Mouse (Mus musculus): ENCODE results near the gene Card14.
A peak's percentile ranks its signal among the peaks of the same experiment; 100 is the strongest.

Card14 gene

DNA sequence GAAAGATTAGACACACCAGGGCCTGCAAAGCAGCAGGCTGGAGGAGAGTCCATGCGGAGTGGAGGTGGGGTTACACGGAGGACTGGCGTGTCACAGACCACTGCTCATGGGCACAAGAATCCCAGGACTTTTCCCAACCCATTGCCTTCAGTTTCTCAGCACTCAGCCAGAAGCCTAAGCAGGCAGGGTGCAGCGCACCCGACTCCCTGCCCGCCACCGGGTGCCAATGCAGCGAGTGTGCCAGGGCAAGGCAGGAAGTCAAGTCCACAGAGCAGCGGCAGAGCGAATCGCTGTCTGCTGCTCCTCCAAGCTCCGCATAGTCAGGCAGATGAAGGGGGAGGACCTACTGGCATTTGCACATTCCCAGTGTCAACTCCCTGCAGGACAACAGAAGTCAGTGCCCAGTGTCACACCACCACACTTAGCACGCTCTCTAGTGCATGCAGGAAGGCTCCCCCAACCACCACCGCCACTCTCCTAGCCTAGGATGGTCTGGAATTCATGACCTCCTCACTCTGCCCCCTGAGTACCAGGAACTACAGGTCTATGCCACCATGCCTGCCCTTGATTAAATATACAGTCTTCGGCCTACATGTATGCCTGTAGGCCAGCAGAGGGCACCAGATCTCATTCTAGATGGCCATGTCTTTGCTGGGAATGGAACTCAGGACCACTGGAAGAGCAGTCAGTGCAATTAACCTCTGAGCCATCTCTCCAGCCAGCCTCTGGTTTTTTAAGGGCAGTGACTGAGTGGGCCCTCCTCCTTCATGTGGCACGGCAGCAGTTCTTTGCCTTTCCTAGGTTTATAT lies 2.5 kb upstream of the Card14 start:
- peak; percentile 73 for DNase-seq

DNA sequence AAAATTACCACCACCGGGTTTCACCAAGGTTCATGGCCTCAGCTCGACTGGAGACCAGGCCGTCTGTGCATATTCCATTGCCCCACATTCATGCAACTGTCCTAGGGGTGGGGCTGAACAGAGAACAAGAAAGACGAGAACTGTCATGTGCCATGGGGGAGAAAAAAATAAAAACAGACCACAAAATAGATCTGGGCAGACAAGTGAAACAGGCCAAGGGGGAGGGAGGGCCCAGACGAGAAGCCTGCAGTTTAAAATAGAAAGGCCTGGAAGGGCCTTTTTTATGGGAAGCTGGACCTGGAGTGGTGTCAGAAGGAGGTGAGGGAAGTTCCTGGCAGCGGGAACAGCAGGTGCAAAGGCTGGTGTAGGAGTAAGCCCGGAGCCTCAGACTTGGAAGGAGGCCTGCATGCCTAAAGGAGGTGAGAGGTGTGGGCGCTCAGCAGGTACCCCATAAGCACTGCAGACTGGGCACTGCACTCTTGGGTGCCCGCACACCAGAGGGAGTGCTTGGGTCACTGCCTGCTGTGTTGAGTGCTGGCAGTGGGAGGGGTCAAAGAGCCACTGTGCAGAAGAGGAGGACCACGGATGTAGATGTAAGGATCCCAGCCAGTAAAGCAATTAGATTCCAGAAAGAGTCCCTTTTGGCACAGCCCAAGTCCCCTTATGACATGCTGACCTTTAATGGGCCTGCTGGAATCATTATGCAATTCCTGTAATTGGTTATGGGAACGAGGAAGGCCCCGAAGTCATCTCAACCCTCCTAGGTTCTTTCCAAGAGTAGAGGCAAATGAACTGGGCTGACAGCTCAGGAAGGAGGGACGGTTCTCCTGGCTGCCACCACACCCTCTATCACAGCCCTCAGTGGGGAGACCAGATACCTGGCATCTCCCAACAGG lies 558 bp upstream of the Card14 start:
- peak; percentile 28 for DNase-seq

DNA sequence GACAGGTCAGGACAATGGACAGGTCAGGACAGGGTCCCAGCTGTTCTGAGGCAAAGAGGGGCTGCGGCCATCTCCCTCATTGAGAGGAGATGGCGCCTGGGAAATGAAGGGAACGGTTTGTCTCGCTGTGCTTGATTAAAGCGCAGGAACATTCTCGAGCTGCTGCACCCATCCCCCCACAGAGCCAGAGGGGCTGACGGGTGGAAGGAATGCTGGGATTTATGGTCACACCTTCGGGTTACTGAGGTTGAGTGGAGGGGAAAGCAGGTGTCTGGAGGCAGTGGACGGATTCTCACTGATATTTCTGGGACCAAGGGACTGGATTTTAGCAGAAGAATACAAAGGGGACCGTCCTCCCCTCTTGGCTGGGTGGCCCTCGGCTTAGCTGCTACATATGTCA lies 348 bp downstream of the Card14 start:
- DNase-seq: peak; percentile 41

DNA sequence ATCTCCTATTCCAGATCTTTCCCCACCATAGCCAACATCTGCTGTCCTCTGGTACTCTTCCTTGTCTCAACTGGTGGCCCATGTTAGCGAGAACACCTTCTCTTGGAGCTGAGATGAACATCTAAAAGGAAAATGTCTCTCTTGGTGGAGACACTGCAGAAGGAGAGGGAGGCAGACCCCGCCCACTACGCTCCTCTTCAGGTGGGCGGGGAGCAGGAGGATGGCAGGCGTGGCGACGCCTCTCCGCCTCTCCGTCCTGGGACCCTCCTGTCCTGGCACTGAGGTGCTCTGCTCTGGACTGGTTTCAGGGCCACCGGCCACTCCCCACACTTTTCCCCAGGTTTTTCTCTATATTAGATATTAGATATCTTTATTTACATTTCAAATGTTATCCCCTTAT lies 3.1 kb downstream of the Card14 start:
- no peak for DNase-seq

DNA sequence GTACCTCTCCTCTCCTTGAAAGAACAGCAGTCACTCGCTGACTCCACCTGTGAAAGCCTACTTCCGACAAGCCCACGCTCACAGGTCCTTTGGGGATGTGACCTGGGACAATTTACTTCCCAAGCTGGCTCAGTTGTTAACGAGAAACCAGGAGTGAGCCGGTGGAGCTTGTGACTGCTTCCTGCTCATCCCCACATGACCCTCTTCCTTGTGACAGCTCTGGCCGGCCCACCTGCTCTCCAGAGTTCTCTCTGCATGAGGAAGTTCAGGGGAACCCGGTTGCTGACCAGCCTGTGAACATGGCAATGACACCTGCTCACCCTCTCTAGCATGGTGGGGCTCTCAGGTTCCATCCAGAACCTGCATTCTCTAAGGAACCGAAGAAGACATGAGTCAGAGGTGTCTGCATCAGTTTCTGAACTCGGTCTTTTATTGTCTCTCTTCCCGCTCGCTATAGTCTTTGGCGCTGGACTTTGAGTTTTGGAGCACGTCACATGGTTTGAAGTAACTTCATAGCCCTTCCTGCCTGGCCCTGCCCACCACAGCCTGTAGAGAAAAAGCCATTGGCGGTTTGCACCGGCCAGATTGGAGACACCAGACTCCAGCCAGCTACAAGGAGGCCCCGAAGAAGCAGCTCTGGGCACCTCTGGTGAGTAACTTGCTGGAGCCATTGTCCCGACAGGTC lies 6.8 kb downstream of the Card14 start:
- DNase-seq: no peak

DNA sequence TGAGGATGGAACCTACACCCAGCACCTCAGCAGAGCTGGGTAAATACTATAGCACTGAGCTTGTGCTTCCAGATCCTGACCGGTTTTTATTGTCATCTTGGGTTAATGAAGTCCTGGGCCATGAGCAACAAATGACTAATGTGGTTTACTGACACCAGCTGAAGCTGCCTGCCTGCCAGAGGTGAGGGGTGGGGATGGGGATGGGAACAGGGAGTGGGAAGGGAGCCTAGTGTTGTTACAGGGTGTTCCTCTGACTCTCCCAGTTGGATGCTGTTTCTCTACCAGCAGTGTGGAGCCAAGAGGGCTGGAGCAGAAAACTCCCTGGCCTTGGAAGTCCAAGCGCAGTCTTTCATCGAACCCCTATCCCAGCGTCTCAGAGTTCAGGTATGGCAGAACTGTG lies 9.2 kb downstream of the Card14 start:
- no peak for DNase-seq

DNA sequence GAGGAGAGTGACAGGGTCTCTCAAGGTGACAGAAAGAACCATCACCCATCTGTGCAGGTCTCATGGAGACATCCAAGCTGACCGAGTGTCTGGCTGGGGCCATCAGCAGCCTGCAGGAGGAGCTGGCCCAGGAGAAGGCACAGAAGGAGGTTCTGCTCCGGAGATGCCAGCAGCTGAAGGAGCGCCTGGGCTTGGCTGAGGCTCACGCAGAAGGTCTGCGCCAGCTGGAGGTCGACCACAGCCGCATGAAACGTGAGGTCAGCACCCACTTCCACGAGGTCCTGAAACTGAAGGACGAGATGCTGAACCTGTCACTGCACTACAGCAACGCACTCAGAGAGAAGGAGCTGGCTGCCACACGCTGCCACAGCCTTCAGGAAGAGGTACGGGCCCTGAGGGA lies 15.0 kb downstream of the Card14 start:
- no peak for DNase-seq

DNA sequence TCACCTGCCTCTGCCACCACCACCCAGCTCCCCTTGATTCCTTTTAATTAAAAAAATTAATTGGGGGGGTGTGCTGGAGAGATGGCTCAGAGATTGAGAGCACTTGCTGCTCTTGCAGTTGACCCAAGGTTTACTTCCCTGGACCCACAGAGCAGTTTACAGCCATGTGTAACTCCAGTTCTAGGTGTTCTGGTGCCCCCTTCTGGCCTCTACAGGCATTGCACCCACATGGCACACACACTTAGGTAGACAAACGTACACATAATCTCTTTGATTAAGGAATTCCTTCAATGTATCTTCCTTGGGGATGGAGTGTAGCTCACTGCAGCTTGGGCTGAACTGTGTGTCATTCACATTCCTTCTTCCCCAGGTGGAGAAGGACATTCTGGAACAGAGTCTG lies 17.5 kb downstream of the Card14 start:
- DNase-seq: no peak

DNA sequence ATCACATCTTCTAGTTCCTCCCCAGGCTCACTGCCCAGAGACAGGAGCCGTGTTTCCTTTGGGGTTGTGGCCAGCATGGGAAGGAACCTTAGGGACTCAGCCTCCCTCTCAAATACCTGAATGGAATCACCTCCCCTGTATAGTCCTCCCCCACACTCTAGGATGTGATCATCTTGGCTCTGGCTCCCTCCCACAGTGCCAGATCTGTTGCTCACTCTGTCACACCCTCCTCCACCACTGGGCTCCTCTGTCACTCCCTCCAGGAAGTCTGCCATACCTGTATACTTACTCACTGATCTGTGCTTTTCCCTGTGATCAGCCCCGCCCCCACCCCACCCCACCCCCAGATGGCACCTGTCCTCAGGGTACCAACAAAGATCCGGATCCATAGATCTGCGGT lies 23.0 kb downstream of the Card14 start:
- DNase-seq: no peak

DNA sequence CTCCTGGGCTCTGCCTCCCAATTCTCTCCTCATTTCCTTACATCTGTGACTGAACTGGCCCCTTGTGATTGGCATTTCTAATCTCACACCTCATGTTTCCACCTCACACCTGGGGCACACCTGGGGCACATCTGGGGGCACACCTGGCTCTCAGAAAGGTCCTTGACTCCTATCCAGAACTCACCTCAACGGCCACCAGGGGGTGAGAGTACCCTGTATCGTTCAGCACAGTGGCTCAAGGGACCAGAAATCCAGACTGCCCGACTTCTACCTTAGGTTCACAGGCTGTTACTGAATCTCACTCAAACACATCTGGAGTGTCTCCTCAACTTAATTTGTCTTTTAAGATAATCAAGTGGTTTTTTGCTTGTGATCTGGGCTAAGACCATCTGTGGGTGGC lies 24.4 kb downstream of the Card14 start:
- DNase-seq: no peak

DNA sequence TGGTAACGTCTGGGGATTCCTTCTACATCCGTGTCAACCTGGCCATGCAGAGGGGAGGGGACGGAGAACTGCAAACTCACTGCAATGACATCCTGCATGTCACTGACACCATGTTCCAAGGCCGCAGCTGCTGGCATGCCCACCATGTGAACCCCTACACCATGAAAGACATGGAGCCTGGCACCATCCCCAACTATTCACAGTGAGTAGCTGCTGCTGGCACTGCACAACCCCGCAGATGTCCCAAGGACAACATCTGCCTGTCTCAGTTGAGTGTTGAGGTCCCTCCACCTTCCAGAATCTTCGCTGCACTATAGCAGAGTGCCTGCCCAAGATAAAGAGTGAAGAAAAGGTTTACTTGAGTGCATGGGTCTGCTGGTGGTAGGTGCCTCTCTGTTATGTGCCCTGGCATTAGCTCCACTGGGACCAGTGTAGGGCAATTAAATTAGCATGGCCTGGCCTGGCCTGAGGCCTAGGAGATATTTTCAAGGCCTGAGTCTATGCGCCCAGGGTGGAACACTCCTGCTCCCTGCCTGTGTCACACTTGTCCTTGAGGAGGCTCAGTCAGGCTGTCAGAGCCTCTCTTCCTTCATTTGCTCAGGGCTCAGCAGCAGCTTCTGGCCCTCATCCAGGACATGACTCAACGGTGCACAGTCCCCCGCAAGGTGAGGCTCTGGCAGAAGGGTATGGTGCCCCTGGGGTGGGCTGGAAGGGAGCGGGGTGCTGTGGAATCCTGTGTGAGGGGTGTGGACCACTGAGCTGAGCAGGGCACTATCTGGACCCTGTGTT lies 30.9 kb downstream of the Card14 start:
- no peak for DNase-seq

DNA sequence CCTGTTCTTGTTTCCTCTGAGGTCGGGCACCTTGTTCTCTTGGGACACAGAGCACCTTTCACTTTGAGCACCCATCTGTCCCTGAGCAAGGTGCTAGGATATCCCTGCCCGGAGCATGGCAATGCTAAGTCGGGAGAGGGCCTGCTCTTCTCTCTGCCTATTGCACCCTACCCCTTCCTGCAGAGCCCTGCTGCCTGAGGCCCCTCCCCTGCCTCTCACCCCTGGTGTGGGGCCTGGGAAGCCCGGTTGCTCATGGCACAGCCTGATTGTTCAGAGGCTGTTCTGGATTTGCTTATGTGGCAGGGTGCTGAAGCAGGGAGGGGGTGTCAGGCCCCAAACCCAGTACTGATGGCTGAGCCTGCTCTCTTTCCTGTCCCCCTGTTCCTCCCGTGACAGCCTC lies 31.6 kb downstream of the Card14 start:
- no peak for DNase-seq

DNA sequence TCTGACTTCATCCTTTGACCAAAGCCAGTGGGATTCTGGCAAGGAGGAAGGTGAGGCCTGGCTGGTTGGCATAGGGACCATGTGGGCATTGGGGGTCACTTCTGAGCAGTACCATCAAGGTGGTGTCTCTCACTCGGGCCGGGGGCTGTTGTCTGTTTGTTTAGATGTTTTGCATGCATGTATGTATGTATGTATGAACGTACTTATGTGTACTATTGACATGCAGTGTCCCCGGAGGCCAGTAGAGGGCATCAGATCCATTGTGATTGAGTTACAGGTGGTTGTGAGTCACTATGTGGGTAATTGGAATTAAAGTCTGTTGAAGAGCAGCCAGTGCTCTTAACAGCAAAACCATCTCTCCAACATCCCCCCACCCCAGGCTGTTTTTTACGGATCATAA lies 32.1 kb downstream of the Card14 start:
- DNase-seq: peak; percentile 90

DNA sequence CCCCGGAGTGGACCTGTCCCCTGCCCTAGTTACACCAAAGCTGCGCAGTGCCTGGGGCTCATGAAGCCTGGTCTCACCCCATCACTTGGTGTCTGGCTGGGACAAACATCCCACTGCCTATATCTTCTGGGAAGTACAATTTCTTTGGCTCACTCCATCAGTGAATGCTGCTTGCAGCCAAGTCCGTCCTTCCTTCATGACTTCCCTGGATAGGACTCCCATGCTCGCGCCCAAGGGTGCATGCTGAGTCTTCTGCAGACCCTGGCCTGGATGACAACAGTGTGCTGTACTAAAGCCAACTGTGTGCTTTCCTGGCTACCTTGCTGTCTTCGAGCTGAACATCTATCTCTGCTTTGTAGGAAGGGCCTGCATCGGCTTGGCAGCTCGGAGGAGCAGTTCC lies 36.6 kb downstream of the Card14 start:
- no peak for DNase-seq

DNA sequence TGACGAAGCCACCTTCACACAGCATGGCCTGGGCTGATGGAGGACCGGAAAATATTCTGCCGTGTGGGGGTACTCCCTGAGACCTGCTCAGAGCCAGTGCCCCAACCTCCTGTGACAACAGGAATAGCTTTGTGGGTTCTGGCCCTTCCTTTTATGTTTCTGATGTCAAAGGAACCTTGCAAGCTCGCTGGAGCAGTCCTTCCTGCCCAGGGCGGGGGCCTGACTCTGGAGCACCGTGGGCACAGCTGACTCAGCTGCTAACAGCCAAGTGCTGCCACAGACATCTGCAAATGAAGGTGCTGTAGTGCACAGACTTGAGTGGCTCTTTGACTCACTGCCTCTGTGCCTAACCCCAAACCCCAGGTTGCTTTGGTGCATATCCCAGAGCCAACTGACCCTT lies 37.3 kb downstream of the Card14 start:
- DNase-seq: no peak

DNA sequence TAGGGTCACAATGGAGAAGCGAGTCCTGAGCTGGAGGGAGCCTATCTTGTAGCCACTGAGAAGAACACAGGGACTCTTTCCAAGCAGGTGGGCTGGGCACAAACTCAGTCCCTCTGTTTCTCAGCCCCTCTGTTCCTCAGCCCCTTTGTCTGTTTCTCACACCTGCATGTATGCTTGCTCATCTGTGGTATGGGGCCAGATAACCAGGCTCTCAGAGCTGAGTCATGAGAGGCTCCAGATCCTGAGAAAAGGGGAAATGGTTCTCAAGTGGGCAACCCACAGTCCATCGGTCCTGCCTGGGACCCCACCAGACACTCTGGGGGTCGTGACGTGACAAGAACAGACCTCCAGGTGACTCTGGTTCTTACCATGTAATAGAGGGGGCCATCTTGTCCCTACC lies 39.6 kb downstream of the Card14 start:
- DNase-seq: no peak

DNA sequence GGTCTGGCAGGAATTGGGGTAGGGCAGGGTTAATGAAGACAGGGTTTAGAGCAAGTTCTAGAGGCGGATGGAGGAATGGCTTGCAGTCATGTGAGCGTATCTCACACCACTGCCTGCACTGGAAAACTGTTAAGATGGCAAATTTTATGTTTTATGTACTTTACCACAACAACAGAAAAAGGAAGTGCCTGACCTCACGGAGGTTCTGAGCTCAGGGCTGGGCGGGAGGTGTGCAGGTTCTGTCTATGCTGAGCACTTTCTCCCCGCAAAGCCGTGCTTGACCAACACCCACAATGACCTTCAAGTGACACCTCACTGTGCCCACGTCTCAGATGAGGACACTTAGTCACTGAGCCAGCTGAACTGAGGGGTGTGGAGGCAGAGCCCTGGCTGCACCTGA lies 44.5 kb downstream of the Card14 start:
- DNase-seq: no peak

DNA sequence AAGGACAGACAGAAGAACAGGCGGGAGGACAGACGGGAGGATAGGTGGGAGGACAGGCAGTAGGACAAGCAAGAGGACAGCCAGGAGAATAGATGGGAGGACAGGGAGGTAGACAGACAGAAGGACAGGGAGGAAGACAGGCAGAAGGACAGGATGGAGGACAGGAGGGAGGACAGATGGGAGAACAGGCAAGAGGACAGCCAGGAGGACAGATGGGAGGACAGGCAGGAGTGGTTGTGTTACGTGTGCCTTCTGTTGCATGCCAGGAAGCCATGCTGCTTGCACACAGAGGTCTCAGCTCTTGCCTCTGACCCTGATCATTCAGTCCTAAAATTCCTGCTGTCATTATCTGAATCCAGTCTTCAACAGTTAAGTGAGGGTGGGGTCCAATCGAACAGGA lies 46.4 kb downstream of the Card14 start:
- no peak for DNase-seq

DNA sequence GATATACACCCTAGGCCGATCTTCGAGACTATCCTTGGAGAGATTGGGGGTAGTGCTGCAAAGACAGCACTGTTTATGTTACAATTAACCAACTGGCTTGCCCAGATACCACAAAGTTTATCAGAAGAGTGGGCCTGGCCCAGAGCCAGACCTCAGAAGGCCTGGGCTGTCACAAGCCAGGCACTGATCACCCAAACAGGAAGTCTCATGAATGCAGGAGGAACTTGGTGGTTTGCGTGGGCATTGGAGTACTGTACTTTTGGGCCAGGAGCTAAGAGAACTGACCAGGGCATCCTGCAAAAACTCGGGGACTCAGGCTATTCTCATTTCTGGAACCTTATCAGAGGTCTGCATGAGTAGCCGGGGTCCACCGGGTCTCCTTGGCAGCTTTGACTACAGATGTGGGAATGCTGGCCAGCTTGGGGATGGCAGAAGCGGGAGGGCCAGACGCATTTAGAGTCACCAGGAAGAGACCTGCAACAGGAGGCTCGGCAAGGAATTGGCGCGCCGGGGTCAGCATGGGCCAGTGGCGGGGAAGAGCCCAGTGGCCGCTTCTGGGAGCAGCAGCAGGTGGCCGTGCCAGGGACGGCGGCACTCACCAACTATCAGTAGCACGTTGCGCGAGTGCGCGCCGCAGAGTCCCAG lies 47.4 kb downstream of the Card14 start:
- DNase-seq: peak; percentile 20

DNA sequence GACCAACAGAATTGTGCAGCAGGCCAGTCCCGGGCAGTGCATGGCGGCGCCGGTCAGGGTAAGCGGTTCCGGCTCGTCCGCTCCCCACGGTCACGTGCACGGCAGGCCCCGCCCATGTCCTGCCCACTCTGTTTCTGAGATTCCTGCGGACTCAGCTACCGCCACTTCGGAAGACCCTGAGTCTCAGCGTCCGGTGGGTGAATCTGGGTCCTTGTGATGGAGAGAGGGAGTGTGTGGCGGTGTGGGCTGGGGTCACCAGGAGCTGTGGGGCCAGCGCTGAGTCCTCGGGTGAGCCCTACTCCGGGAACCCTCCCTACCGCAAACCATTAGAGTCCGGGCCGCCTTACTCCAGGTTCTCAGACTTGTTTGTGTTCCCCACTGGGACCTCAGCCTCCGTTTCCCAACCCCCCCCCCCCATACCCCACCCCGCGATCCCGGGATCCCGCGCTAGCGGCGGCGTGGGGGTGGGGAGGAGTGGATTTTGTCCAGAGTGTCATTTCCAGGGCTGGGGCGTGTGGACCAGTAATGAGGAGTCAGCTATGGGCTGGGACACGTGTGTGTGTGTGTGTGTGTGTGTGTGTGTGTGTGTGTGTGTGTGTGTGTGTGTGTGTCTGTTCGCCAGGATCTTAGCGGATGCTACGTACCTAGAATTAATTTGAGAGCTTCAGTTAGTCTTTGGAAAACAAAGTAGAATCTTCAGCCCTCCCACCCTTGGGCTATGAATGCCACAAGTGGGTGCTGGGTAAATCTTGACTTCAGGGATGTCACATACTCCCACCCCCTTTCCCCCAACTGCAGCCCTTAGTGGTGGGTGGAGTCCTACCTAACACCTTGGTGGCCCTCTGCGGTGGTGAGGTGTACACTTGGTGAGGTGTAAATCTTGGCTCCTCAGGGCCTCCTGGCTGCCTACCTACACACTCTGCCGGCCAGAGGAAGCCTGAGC lies 48.1 kb downstream of the Card14 start, which contains the start of the genes Sgsh and Slc26a11:
Gene Sgsh (minus strand): TSS at position 94 of the 943 bp plus-strand sequence.
Gene Slc26a11 (plus strand): TSS at position 115 of the 943 bp plus-strand sequence.
- peak; percentile 89 for DNase-seq

DNA sequence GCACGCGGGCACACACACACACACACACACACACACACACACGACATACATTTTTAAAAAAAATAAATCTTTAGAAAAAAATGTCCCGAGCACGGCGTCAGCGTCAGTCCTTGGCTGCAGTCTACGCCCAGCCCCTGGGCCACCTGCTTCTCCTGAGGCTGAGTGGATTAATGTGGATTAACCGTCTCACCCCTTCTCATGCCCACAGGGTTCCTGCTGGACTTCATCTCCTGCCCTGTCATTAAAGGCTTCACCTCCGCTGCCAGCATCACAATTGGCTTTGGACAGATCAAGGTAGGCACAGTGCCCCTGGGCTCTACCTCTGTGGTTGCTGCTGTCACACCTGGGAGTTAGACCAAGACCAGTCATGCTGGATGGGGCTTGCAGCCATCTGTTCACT lies 51.5 kb downstream of the Card14 start:
- peak; percentile 68 for DNase-seq

Data from retina, postnatal 1 day (tissue).